ENCODE assay signal across 12 mouse cellular contexts in the genomic region with DNA sequence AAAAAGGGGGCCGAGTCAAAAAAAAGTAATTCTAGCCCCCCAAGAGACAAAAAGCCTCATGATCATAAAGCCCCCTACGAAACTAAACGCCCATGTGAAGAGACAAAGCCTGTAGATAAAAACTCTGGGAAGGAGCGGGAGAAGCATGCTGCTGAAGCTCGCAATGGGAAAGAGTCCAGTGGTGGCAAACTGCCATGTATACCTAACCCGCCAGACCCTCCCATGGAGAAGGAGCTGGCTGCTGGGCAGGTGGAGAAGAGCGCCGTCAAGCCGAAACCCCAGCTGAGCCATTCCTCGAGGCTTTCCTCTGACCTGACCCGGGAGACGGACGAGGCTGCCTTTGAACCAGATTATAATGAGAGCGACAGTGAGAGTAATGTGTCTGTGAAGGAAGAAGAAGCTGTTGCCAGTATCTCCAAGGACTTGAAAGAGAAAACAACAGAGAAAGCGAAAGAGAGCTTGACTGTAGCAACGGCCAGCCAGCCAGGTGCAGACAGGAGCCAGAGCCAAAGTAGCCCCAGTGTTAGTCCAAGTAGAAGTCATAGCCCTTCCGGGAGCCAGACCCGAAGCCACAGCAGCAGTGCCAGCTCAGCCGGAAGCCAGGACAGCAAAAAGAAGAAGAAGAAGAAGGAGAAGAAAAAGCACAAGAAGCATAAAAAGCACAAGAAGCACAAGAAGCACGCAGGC. TPM values are rescaled to one million over a fixed set of nuclear protein-coding genes. Genes with fewer than 3 reads are reported as not detected.
DNase-seq lines count a peak whose midpoint lies in the region; ATAC-seq lines count a peak whose summit lies in the region.
"Had no signal": no experiment of that assay in that cellular context is flagged by ENCODE, and none has a peak within 500 bp of the region (broad histone marks: within the 10 kb centered on the region; RNA-seq: fewer than 3 reads in every experiment).

No protein-coding gene starts in this region.

- no peak for ATAC-seq in hindbrain, embryonic 13.5 days (ENCODE audit: low FRiP score)
- no peak for ATAC-seq in hindbrain, embryonic 11.5 days (ENCODE audit: low FRiP score)
- ATAC-seq: intestine, postnatal 0 days had no signal

- 87% methylated on average over 20 of the region's 20 CpGs for WGBS in hindbrain, embryonic 13.5 days
- WGBS in hindbrain, embryonic 11.5 days: 93% methylated on average over 20 of the region's 20 CpGs

- no peak overlapping the region for H3K4me3 ChIP-seq in hindbrain, embryonic 13.5 days
- H3K4me3 ChIP-seq in hindbrain, embryonic 11.5 days (ENCODE audit: low read depth, low read length): no peak overlapping the region
- H3K4me3 ChIP-seq: forebrain, embryonic 10.5 days had no signal

- H3K9me3 ChIP-seq in hindbrain, embryonic 13.5 days: no peaks in the 10 kb centered on the region
- H3K9me3 ChIP-seq in hindbrain, embryonic 11.5 days (ENCODE audit: control insufficient read depth, low read length): no peaks in the 10 kb centered on the region
- H3K9me3 ChIP-seq: forebrain, embryonic 10.5 days had no signal

- H3K27ac ChIP-seq in hindbrain, embryonic 13.5 days: peak overlapping the region; percentile 30; the same call in 1 of the 2 replicates
- H3K27ac ChIP-seq in hindbrain, embryonic 11.5 days (ENCODE audit: low read depth, low read length): no peak overlapping the region
- H3K27ac ChIP-seq: forebrain, embryonic 10.5 days; macrophage had no signal

- H3K4me1 ChIP-seq in hindbrain, embryonic 13.5 days (replicated peaks): no peaks in the 10 kb centered on the region
- no peaks in the 10 kb centered on the region for H3K4me1 ChIP-seq in hindbrain, embryonic 11.5 days (replicated peaks; ENCODE audit: control insufficient read depth, insufficient read depth, low read length)
- H3K4me1 ChIP-seq: forebrain, embryonic 10.5 days had no signal

- no peak overlapping the region for H3K9ac ChIP-seq in hindbrain, embryonic 13.5 days
- H3K9ac ChIP-seq in hindbrain, embryonic 11.5 days (ENCODE audit: low read depth, low read length): no peak overlapping the region

- no peaks in the 10 kb centered on the region for H3K27me3 ChIP-seq in hindbrain, embryonic 13.5 days
- no peaks in the 10 kb centered on the region for H3K27me3 ChIP-seq in hindbrain, embryonic 11.5 days (ENCODE audit: control insufficient read depth, insufficient read depth, low read length)
- H3K27me3 ChIP-seq: CH12.LX had no signal

- H3K4me2 ChIP-seq in hindbrain, embryonic 13.5 days: no peak overlapping the region
- no peak overlapping the region for H3K4me2 ChIP-seq in hindbrain, embryonic 11.5 days (replicated peaks; ENCODE audit: low read depth, low read length)

- no peak for DNase-seq in hindbrain, embryonic 11.5 days (ENCODE audit: low spot score)
- peak; percentile 17 for DNase-seq in retina, embryonic 14.5 days (ENCODE audit: low spot score)
- DNase-seq in retina, postnatal 1 day: no peak
- DNase-seq in cerebellum, postnatal 4 days (ENCODE audit: low spot score in 2 of 2): peak; percentile 29 to 67
- no peak for DNase-seq in embryo, embryonic 9.5 days (ENCODE audit: extremely low spot score)
- DNase-seq in embryo, embryonic 10.5 days (ENCODE audit: low spot score): no peak
- DNase-seq: thymus, postnatal 14 days had no signal

- peaks cover 80% of the 10 kb centered on the region for H3K36me3 ChIP-seq in hindbrain, embryonic 13.5 days
- peaks cover 29% of the 10 kb centered on the region for H3K36me3 ChIP-seq in hindbrain, embryonic 11.5 days (ENCODE audit: control insufficient read depth, insufficient read depth, low read length)

RNA-seq across cellular contexts. Expression of a gene that starts 36.0 kb away (rescaled TPM):
- 27.4 and 27.7 TPM in 2 replicates for polyA plus RNA-seq in hindbrain, embryonic 13.5 days (2015; fragmentation: Nextera tagmentation; extraction: Ambion mirVana)
- polyA plus RNA-seq in hindbrain, embryonic 11.5 days (2014; fragmentation: Nextera tagmentation; extraction: Ambion mirVana): 36.3 and 46.6 TPM in 2 replicates

Comparison
In these comparisons a context has a peak if more than half of its experiments do, and no peak if none do; other contexts are left out.
1. DNase-seq: peak in retina, embryonic 14.5 days (single experiment) and cerebellum, postnatal 4 days (2 of 2); none in hindbrain, embryonic 11.5 days (single experiment), retina, postnatal 1 day (single experiment), embryo, embryonic 9.5 days (single experiment) and embryo, embryonic 10.5 days (single experiment).